Mouse (Mus musculus) forebrain, embryonic 14.5 days (tissue): ENCODE results near the gene Hrk. TPM values are rescaled to one million over a fixed set of nuclear protein-coding genes. Genes with fewer than 3 reads are reported as not detected.

ENCODE experiments used
- ATAC-seq: fragments of 200-750 bp; cut with Nextera tagmentation; 2 replicates; pipeline ENCODE4 v1.8.0; 2017; ENCODE audit warnings: mild to moderate bottlenecking, moderate library complexity
- DNase-seq: peaks from one replicate; pipeline ENCODE4 v3.0.0-alpha.2; 2015; ENCODE audit warnings: low spot score
- H3K27ac ChIP-seq: fragments of 300-500 bp; sonication (generic); 2 replicates; pipeline ENCODE4 v1.5.1; 2014; ENCODE audit warnings: low read depth, mild to moderate bottlenecking, control low read depth, low read length, moderate library complexity
- H3K27me3 ChIP-seq: fragments of 300-500 bp; sonication (generic); replicated peaks from 2 replicates; pipeline ENCODE4 v1.6.1; 2014; ENCODE audit warnings: low read length, control low read depth, mixed read lengths; ENCODE audit not compliant: control insufficient read depth, insufficient read depth
- H3K36me3 ChIP-seq: fragments of 300-500 bp; sonication (generic); 2 replicates; pipeline ENCODE4 v1.6.1; 2014; ENCODE audit warnings: low read length, control low read depth; ENCODE audit not compliant: control insufficient read depth, insufficient read depth
- H3K4me1 ChIP-seq: fragments of 300-500 bp; sonication (generic); 2 replicates; pipeline ENCODE4 v1.6.1; 2014; ENCODE audit warnings: antibody characterized with exemption, low read length, control low read depth; ENCODE audit not compliant: control insufficient read depth, insufficient read depth
- H3K4me2 ChIP-seq: fragments of 300-500 bp; sonication (generic); 2 replicates; pipeline ENCODE4 v1.6.1; 2014; ENCODE audit warnings: mild to moderate bottlenecking, control low read depth, low read length
- H3K4me3 ChIP-seq: fragments of 300-500 bp; sonication (generic); 2 replicates; pipeline ENCODE4 v1.5.1; 2014; ENCODE audit warnings: low read depth, low read length, control low read depth
- H3K9ac ChIP-seq: fragments of 300-500 bp; sonication (generic); 2 replicates; pipeline ENCODE4 v1.6.1; 2014; ENCODE audit warnings: mild to moderate bottlenecking, low read length, control low read depth, moderate library complexity
- H3K9me3 ChIP-seq: fragments of 300-500 bp; sonication (generic); replicated peaks from 2 replicates; pipeline ENCODE4 v1.6.1; 2016; ENCODE audit warnings: low read length, control low read depth, mixed read lengths; ENCODE audit not compliant: control insufficient read depth
- WGBS: fragments of 180-500 bp; shearing (Covaris S2); extraction: QIAGEN DNeasy Blood & Tissue Kit; methylation state at CpG from one replicate; pipeline ENCODE4 v1.1.7; 2014; 5-methylcytosine and 5-hydroxymethylcytosine counted together
- polyA plus RNA-seq: library from polyadenylated mRNA; unstranded; fragments of >200 nt; fragmentation: Nextera tagmentation; extraction: Ambion mirVana; gene quantifications from 2 replicates; pipeline ENCODE4 v1.2.1, GENCODE M21; 2014

Hrk gene
- polyA plus RNA-seq, 1 experiment from 2014 or later = 1.1 TPM

GRCm38 (mm10) chr5:118170888-118171529 is 6.6 kb downstream of the Hrk start:
- 0 out of 2 replicates have a peak, but pooled peaks cover 4% of the 10 kb centered on the region for H3K9me3 ChIP-seq
- no peak overlapping the region for H3K27ac ChIP-seq
- no peaks in the 10 kb centered on the region for H3K36me3 ChIP-seq
- DNase-seq (peak; percentile 45), ATAC-seq (no peak)
- H3K27me3 ChIP-seq = peaks cover 59% of the 10 kb centered on the region
- 0 out of 2 replicates have a peak, but pooled peaks cover 9% of the 10 kb centered on the region for H3K4me1 ChIP-seq
- peak overlapping the region; percentile 32 for H3K4me3 ChIP-seq
- WGBS = under 1% methylated on average over 25 of the region's 25 CpGs
- H3K4me2 ChIP-seq = peak overlapping the region; percentile 96
- H3K9ac ChIP-seq = no peak overlapping the region

GRCm38 (mm10) chr5:118171665-118172064 is 7.2 kb downstream of the Hrk start:
- peak overlapping the region; percentile 32 for H3K4me3 ChIP-seq
- peak overlapping the region; percentile 37; the same call in 1 of the 2 replicates for H3K9ac ChIP-seq
- 0 out of 2 replicates have a peak, but pooled peaks cover 4% of the 10 kb centered on the region for H3K9me3 ChIP-seq
- DNase-seq (no peak), ATAC-seq (no peak)
- peak overlapping the region; percentile 49 for H3K4me2 ChIP-seq
- 0 out of 2 replicates have a peak, but pooled peaks cover 9% of the 10 kb centered on the region for H3K4me1 ChIP-seq
- H3K27me3 ChIP-seq = peaks cover 59% of the 10 kb centered on the region
- WGBS = under 1% methylated on average over 33 of the region's 36 CpGs
- H3K27ac ChIP-seq = no peak overlapping the region
- no peaks in the 10 kb centered on the region for H3K36me3 ChIP-seq

GRCm38 (mm10) chr5:118172078-118172723 is 7.8 kb downstream of the Hrk start:
- under 1% methylated on average over 27 of the region's 27 CpGs for WGBS
- no peaks in the 10 kb centered on the region for H3K36me3 ChIP-seq
- peak overlapping the region; percentile 32; the same call in 1 of the 2 replicates for H3K4me3 ChIP-seq
- no peak overlapping the region for H3K9ac ChIP-seq
- H3K27me3 ChIP-seq = peaks cover 59% of the 10 kb centered on the region
- 0 out of 2 replicates have a peak, but pooled peaks cover 4% of the 10 kb centered on the region for H3K9me3 ChIP-seq
- peak overlapping the region; percentile 49 for H3K4me2 ChIP-seq
- no peak for DNase-seq
- H3K4me1 ChIP-seq = 0 out of 2 replicates have a peak, but pooled peaks cover 9% of the 10 kb centered on the region
- no peak for ATAC-seq
- no peak overlapping the region for H3K27ac ChIP-seq

GRCm38 (mm10) chr5:118174310-118175009 is 10.0 kb downstream of the Hrk start:
- peaks cover 39% of the 10 kb centered on the region for H3K27me3 ChIP-seq

GRCm38 (mm10) chr5:118175137-118175536 is 10.7 kb downstream of the Hrk start:
- Histone ChIP-seq H3K9ac (no peak overlapping the region), H3K4me1 (0 out of 2 replicates have a peak, but pooled peaks cover 9% of the 10 kb centered on the region), H3K9me3 (0 out of 2 replicates have a peak, but pooled peaks cover 4% of the 10 kb centered on the region), H3K4me3 (no peak overlapping the region), H3K36me3 (no peaks in the 10 kb centered on the region), H3K4me2 (no peak overlapping the region), H3K27me3 (peaks cover 36% of the 10 kb centered on the region), H3K27ac (no peak overlapping the region)
- ATAC-seq = no peak
- no peak for DNase-seq
- 36% methylated on average over 2 of the region's 2 CpGs for WGBS

More at GRCm38 (mm10) chr5:118174310-118175009, 10.0 kb downstream of the Hrk start:
- no peak for ATAC-seq
- no peak overlapping the region for H3K27ac ChIP-seq
- H3K4me1 ChIP-seq = 0 out of 2 replicates have a peak, but pooled peaks cover 9% of the 10 kb centered on the region
- peak overlapping the region; percentile 16 for H3K4me3 ChIP-seq
- under 1% methylated on average over 22 of the region's 22 CpGs for WGBS
- 0 out of 2 replicates have a peak overlapping the region, but pooled peaks have one; percentile 35 for H3K9ac ChIP-seq
- DNase-seq = no peak
- peak overlapping the region; percentile 44 for H3K4me2 ChIP-seq
- 0 out of 2 replicates have a peak, but pooled peaks cover 4% of the 10 kb centered on the region for H3K9me3 ChIP-seq
- H3K36me3 ChIP-seq = no peaks in the 10 kb centered on the region

GRCm38 (mm10) chr5:118177640-118178039 is 13.2 kb downstream of the Hrk start:
- ATAC-seq (no peak), DNase-seq (no peak)
- WGBS = 70% methylated on average over 7 of the region's 7 CpGs
- H3K4me2 ChIP-seq = no peak overlapping the region
- H3K27ac ChIP-seq = no peak overlapping the region
- H3K4me1 ChIP-seq = no peaks in the 10 kb centered on the region
- no peak overlapping the region for H3K9ac ChIP-seq
- peaks cover 19% of the 10 kb centered on the region for H3K27me3 ChIP-seq
- H3K36me3 ChIP-seq = no peaks in the 10 kb centered on the region
- H3K9me3 ChIP-seq = 0 out of 2 replicates have a peak, but pooled peaks cover 4% of the 10 kb centered on the region
- H3K4me3 ChIP-seq = no peak overlapping the region

- Histone ChIP-seq H3K4me1 (peaks cover 4% of the 10 kb centered on the region), H3K27ac (no peak overlapping the region), H3K36me3 (no peaks in the 10 kb centered on the region), H3K4me3 (no peak overlapping the region), H3K9me3 (no peaks in the 10 kb centered on the region), H3K9ac (no peak overlapping the region), H3K27me3 (no peaks in the 10 kb centered on the region), H3K4me2 (no peak overlapping the region)
- DNase-seq (peak; percentile 64), ATAC-seq (peak; percentile 76)
- WGBS = 55% methylated on average over 9 of the region's 9 CpGs
Measured at GRCm38 (mm10) chr5:118186903-118187633, 22.6 kb downstream of the Hrk start.

GRCm38 (mm10) chr5:118188356-118188755 is 23.9 kb downstream of the Hrk start:
- H3K9ac ChIP-seq = no peak overlapping the region
- H3K4me2 ChIP-seq = no peak overlapping the region
- ATAC-seq = no peak
- H3K4me3 ChIP-seq = no peak overlapping the region
- no peaks in the 10 kb centered on the region for H3K36me3 ChIP-seq
- H3K27ac ChIP-seq = no peak overlapping the region
- peaks cover 10% of the 10 kb centered on the region for H3K4me1 ChIP-seq
- WGBS = 62% methylated on average over 6 of the region's 6 CpGs
- H3K9me3 ChIP-seq = no peaks in the 10 kb centered on the region
- H3K27me3 ChIP-seq = no peaks in the 10 kb centered on the region
- no peak for DNase-seq
